Mouse (Mus musculus) lung, postnatal 10 days (tissue): ENCODE results near the gene Dnah2.
"Not testable (repeated sequence)": the region's sequence is repeated elsewhere in the genome, so short reads cannot be mapped to it uniquely, and the experiment has no call there.

Experiments
- DNase-seq: peaks from one replicate; pipeline ENCODE4 v3.0.0; 2021

Dnah2 gene

GRCm38 (mm10) chr11:69560896-69561854 lies 12.3 kb upstream of the Dnah2 start:
- no peak for DNase-seq

GRCm38 (mm10) chr11:69559851-69560765 lies 11.2 kb upstream of the Dnah2 start, which contains the start of gene Efnb3:
Gene Efnb3, minus strand, starts transcription at chr11:69560205.
- DNase-seq, result peak; percentile 64

GRCm38 (mm10) chr11:69559183-69559582 lies 10.3 kb upstream of the Dnah2 start:
- no peak for DNase-seq

GRCm38 (mm10) chr11:69558756-69559155 lies 9.8 kb upstream of the Dnah2 start:
- DNase-seq, result no peak

- DNase-seq, result no peak
Measured at GRCm38 (mm10) chr11:69557381-69557958, 8.6 kb upstream of the Dnah2 start.

- no peak for DNase-seq
Measured at GRCm38 (mm10) chr11:69554539-69555140, 5.7 kb upstream of the Dnah2 start.

GRCm38 (mm10) chr11:69553341-69553721 lies 4.4 kb upstream of the Dnah2 start:
- DNase-seq, result no peak

- no peak for DNase-seq
Measured at GRCm38 (mm10) chr11:69552622-69553340, 3.9 kb upstream of the Dnah2 start.

- no peak for DNase-seq
Measured at GRCm38 (mm10) chr11:69551310-69551709, 2.4 kb upstream of the Dnah2 start.

- peak; percentile 73 for DNase-seq
Measured at GRCm38 (mm10) chr11:69547071-69547470, 1.8 kb downstream of the Dnah2 start.

- DNase-seq, result peak; percentile 88
Measured at GRCm38 (mm10) chr11:69546423-69547053, 2.4 kb downstream of the Dnah2 start.

- no peak for DNase-seq
Measured at GRCm38 (mm10) chr11:69545957-69546356, 3.0 kb downstream of the Dnah2 start.

- no peak for DNase-seq
Measured at GRCm38 (mm10) chr11:69543598-69543997, 5.3 kb downstream of the Dnah2 start.

GRCm38 (mm10) chr11:69541741-69542140 lies 7.2 kb downstream of the Dnah2 start:
- DNase-seq, result not testable (repeated sequence)

- no peak for DNase-seq
Measured at GRCm38 (mm10) chr11:69540700-69541099, 8.2 kb downstream of the Dnah2 start.

- no peak for DNase-seq
Measured at GRCm38 (mm10) chr11:69534990-69535389, 13.9 kb downstream of the Dnah2 start.

- DNase-seq, result no peak
Measured at GRCm38 (mm10) chr11:69532480-69533150, 16.3 kb downstream of the Dnah2 start.

GRCm38 (mm10) chr11:69530755-69531154 lies 18.2 kb downstream of the Dnah2 start:
- DNase-seq, result not testable (repeated sequence)

GRCm38 (mm10) chr11:69530281-69530680 lies 18.6 kb downstream of the Dnah2 start:
- DNase-seq, result not testable (repeated sequence)

GRCm38 (mm10) chr11:69528031-69528390 lies 20.9 kb downstream of the Dnah2 start:
- DNase-seq, result no peak
